Mouse (Mus musculus) lung, embryonic 14.5 days (tissue): ENCODE measurements around the gene Mcoln3. TPM values are rescaled to one million over a fixed set of nuclear protein-coding genes. Genes with fewer than 3 reads are reported as not detected.

ENCODE experiments used
- ATAC-seq: fragments of 200-750 bp; cut with Nextera tagmentation; 2 replicates; pipeline ENCODE4 v1.8.0; 2017; ENCODE audit warnings: mild to moderate bottlenecking, moderate TSS enrichment, moderate library complexity; ENCODE audit not compliant: insufficient read depth
- DNase-seq: peaks from one replicate; pipeline ENCODE4 v3.0.0-alpha.2; 2015
- H3K27ac ChIP-seq: fragments of 300-500 bp; sonication (generic); 2 replicates; pipeline ENCODE4 v1.5.1; 2014; ENCODE audit warnings: low read depth, mild to moderate bottlenecking, moderate library complexity
- H3K27me3 ChIP-seq: fragments of 300-500 bp; sonication (generic); 2 replicates; pipeline ENCODE4 v1.6.1; 2014; ENCODE audit warnings: low read length, control low read depth; ENCODE audit not compliant: insufficient read depth
- H3K36me3 ChIP-seq: fragments of 300-500 bp; sonication (generic); 2 replicates; pipeline ENCODE4 v1.6.1; 2014; ENCODE audit warnings: control low read depth; ENCODE audit not compliant: insufficient read depth
- H3K4me1 ChIP-seq: fragments of 300-500 bp; sonication (generic); 2 replicates; pipeline ENCODE4 v1.6.1; 2014; ENCODE audit warnings: antibody characterized with exemption, control low read depth; ENCODE audit not compliant: insufficient read depth
- H3K4me2 ChIP-seq: fragments of 300-500 bp; sonication (generic); 2 replicates; pipeline ENCODE4 v1.6.1; 2014; ENCODE audit warnings: mild to moderate bottlenecking
- H3K4me3 ChIP-seq: fragments of 300-500 bp; sonication (generic); 2 replicates; pipeline ENCODE4 v1.5.1; 2014; ENCODE audit warnings: low read depth, low read length
- H3K9ac ChIP-seq: fragments of 300-500 bp; sonication (generic); 2 replicates; pipeline ENCODE4 v1.6.1; 2014
- H3K9me3 ChIP-seq: fragments of 300-500 bp; sonication (generic); 2 replicates; pipeline ENCODE4 v1.6.1; 2016; ENCODE audit warnings: low read depth, low read length, control low read depth
- CTCF ChIP-seq: IDR thresholded peaks from 2 replicates; pipeline ENCODE4 v1.5.1; 2016; ENCODE audit warnings: antibody characterized with exemption, low read depth
- WGBS: fragments of 180-500 bp; shearing (Covaris S2); extraction: QIAGEN DNeasy Blood & Tissue Kit; methylation state at CpG from one replicate; pipeline ENCODE4 v1.1.7; 2014; 5-methylcytosine and 5-hydroxymethylcytosine counted together
- polyA plus RNA-seq: library from polyadenylated mRNA; unstranded; fragments of >200 nt; fragmentation: Nextera tagmentation; extraction: Ambion mirVana; gene quantifications from 2 replicates; pipeline ENCODE4 v1.2.1, GENCODE M21; 2014

The Mcoln3 gene
- polyA plus RNA-seq: 0.61 and 1.0 TPM in 2 replicates

- H3K9ac ChIP-seq: no peak within 1 kb of the TSS
- no peak for TF ChIP-seq CTCF
- no peaks in the 10 kb centered on the region for H3K4me1 ChIP-seq
- H3K4me2 ChIP-seq: peak within 1 kb of the TSS; percentile 57
- H3K27me3 ChIP-seq: peaks cover 17% of the 10 kb centered on the region; the same call in 1 of the 2 replicates
- no peaks in the 10 kb centered on the region for H3K36me3 ChIP-seq
- WGBS: 9% methylated on average over 34 of the region's 35 CpGs
- no peaks in the 10 kb centered on the region for H3K9me3 ChIP-seq
- H3K27ac ChIP-seq: no peak within 1 kb of the TSS
- no peak for DNase-seq
- H3K4me3 ChIP-seq: peak within 1 kb of the TSS; percentile 26
- peak; percentile 56 for ATAC-seq
Measured at GRCm38 (mm10) chr3:146117258-146117996, at the start of gene Mcoln3. Gene Mcoln3, plus strand, starts transcription at chr3:146117450.

- 80% methylated on average over 4 of the region's 4 CpGs for WGBS
Measured at GRCm38 (mm10) chr3:146069276-146069675, 48.0 kb upstream of the Mcoln3 start.

GRCm38 (mm10) chr3:146072780-146073179 lies 44.5 kb upstream of the Mcoln3 start:
- WGBS: 65% methylated on average over 7 of the region's 7 CpGs
- Histone ChIP-seq H3K4me3 (no peak overlapping the region), H3K4me1 (no peaks in the 10 kb centered on the region), H3K9me3 (no peaks in the 10 kb centered on the region), H3K4me2 (no peak overlapping the region), H3K27me3 (no peaks in the 10 kb centered on the region), H3K27ac (no peak overlapping the region), H3K36me3 (no peaks in the 10 kb centered on the region), H3K9ac (no peak overlapping the region)
- ATAC-seq: no peak
- peak; percentile 58 for TF ChIP-seq CTCF
- peak; percentile 80 for DNase-seq

More at GRCm38 (mm10) chr3:146069276-146069675, 48.0 kb upstream of the Mcoln3 start:
- Histone ChIP-seq H3K9ac (no peak overlapping the region), H3K4me1 (no peaks in the 10 kb centered on the region), H3K4me3 (no peak overlapping the region), H3K27me3 (no peaks in the 10 kb centered on the region), H3K36me3 (no peaks in the 10 kb centered on the region), H3K4me2 (no peak overlapping the region), H3K27ac (no peak overlapping the region), H3K9me3 (no peaks in the 10 kb centered on the region)
- DNase-seq: no peak
- ATAC-seq: no peak
- no peak for TF ChIP-seq CTCF

GRCm38 (mm10) chr3:146080241-146080640 lies 37.0 kb upstream of the Mcoln3 start:
- WGBS: 88% methylated on average over 12 of the region's 12 CpGs
- ATAC-seq (no peak), DNase-seq (no peak)
- Histone ChIP-seq H3K4me1 (no peaks in the 10 kb centered on the region), H3K4me3 (no peak overlapping the region), H3K4me2 (no peak overlapping the region), H3K36me3 (no peaks in the 10 kb centered on the region), H3K9ac (no peak overlapping the region), H3K27me3 (no peaks in the 10 kb centered on the region), H3K27ac (no peak overlapping the region), H3K9me3 (no peaks in the 10 kb centered on the region)
- TF ChIP-seq CTCF: no peak

- no peaks in the 10 kb centered on the region for H3K4me1 ChIP-seq
- 83% methylated on average over 13 of the region's 13 CpGs for WGBS
- H3K27me3 ChIP-seq: no peaks in the 10 kb centered on the region
- DNase-seq (no peak), ATAC-seq (no peak)
- no peaks in the 10 kb centered on the region for H3K9me3 ChIP-seq
- H3K9ac ChIP-seq: no peak overlapping the region
- no peak overlapping the region for H3K4me3 ChIP-seq
- H3K4me2 ChIP-seq: no peak overlapping the region
- no peaks in the 10 kb centered on the region for H3K36me3 ChIP-seq
- no peak for TF ChIP-seq CTCF
- no peak overlapping the region for H3K27ac ChIP-seq
Measured at GRCm38 (mm10) chr3:146090988-146091657, 26.1 kb upstream of the Mcoln3 start.

- H3K4me3 ChIP-seq: no peak overlapping the region
- no peak overlapping the region for H3K4me2 ChIP-seq
- H3K27ac ChIP-seq: no peak overlapping the region
- WGBS: 86% methylated on average over 10 of the region's 10 CpGs
- H3K36me3 ChIP-seq: no peaks in the 10 kb centered on the region
- no peaks in the 10 kb centered on the region for H3K9me3 ChIP-seq
- DNase-seq: no peak
- no peak for ATAC-seq
- H3K4me1 ChIP-seq: no peaks in the 10 kb centered on the region
- no peaks in the 10 kb centered on the region for H3K27me3 ChIP-seq
- no peak overlapping the region for H3K9ac ChIP-seq
- no peak for TF ChIP-seq CTCF
Measured at GRCm38 (mm10) chr3:146095066-146095465, 22.2 kb upstream of the Mcoln3 start.

GRCm38 (mm10) chr3:146096986-146097385 lies 20.3 kb upstream of the Mcoln3 start:
- Histone ChIP-seq H3K4me2 (no peak overlapping the region), H3K9me3 (no peaks in the 10 kb centered on the region), H3K27me3 (no peaks in the 10 kb centered on the region), H3K36me3 (no peaks in the 10 kb centered on the region), H3K4me3 (no peak overlapping the region), H3K9ac (no peak overlapping the region), H3K4me1 (no peaks in the 10 kb centered on the region), H3K27ac (no peak overlapping the region)
- no peak for TF ChIP-seq CTCF
- DNase-seq (no peak), ATAC-seq (no peak)
- 65% methylated on average over 7 of the region's 7 CpGs for WGBS
